Mouse (Mus musculus): ENCODE measurements around the gene Chp1. TPM values are rescaled to one million over a fixed set of nuclear protein-coding genes. Genes with fewer than 3 reads are reported as not detected.

The Chp1 gene
- polyA plus RNA-seq, 1 experiment from 2014 or later = 56.7 TPM

DNA sequence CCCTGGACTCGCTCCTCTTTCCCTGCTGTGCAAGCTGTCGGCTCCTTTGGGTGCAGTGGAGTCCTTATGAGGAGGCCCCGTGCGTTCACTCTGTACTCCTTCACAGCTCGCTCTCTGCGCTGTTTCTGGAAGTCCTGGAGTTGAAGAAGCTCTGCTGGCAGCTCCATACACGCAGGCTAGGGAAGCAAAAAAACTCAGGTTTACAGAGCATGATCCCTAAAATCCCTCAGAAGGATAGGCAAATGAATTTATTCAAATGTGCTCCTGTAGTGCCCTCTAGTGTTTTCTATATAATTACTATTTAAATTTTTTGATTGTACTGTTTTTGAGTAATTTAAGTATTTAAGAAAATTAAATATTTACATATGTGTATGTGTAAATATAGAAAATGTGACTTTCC lies 26.9 kb upstream of the Chp1 start:
- 61% methylated on average over 7 of the region's 7 CpGs for WGBS
- Histone ChIP-seq H3K4me1 (ENCODE audit: control insufficient read depth, insufficient read depth, low read length) (no peaks in the 10 kb centered on the region; the same call in 1 of the 2 replicates), H3K4me2 (ENCODE audit: low read depth, low read length) (no peak overlapping the region), H3K27ac (ENCODE audit: low read length) (no peak overlapping the region), H3K27me3 (replicated peaks; ENCODE audit: control insufficient read depth, insufficient read depth, low read length) (no peaks in the 10 kb centered on the region), H3K9me3 (ENCODE audit: control insufficient read depth, low read length) (no peaks in the 10 kb centered on the region), H3K9ac (ENCODE audit: low read depth, low read length) (0 out of 2 replicates have a peak overlapping the region, but pooled peaks have one; percentile 11), H3K36me3 (ENCODE audit: control insufficient read depth, insufficient read depth, low read length) (no peaks in the 10 kb centered on the region), H3K4me3 (ENCODE audit: low read length) (no peak overlapping the region)
- no peak for ATAC-seq

DNA sequence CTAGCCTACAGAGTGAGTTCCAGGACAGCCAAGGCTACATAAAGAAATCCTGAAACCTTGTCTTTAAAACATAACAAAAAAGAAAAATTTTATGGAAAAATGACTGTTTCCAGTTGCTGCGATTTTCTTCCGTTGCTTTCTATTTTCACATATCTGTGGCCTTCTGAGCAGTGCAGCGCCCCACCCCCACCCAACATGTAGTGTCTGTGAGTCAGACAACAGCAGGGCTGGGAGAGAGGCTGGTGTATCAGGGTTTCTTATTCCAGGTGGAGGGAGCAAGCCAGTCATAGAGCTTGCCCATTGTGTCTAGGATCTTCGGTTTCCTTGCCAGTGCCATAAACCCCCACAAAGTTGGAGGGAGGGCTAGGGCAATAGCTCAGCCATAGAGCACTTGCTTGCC lies 23.7 kb upstream of the Chp1 start:
- H3K4me2 ChIP-seq (ENCODE audit: low read depth, low read length) = no peak overlapping the region
- no peak for ATAC-seq
- WGBS = 78% methylated on average over 4 of the region's 4 CpGs
- H3K27ac ChIP-seq (ENCODE audit: low read length) = no peak overlapping the region
- no peak overlapping the region for H3K9ac ChIP-seq (ENCODE audit: low read depth, low read length)
- H3K36me3 ChIP-seq (ENCODE audit: control insufficient read depth, insufficient read depth, low read length) = no peaks in the 10 kb centered on the region
- H3K27me3 ChIP-seq (replicated peaks; ENCODE audit: control insufficient read depth, insufficient read depth, low read length) = no peaks in the 10 kb centered on the region
- H3K4me1 ChIP-seq (ENCODE audit: control insufficient read depth, insufficient read depth, low read length) = no peaks in the 10 kb centered on the region; the same call in 1 of the 2 replicates
- H3K4me3 ChIP-seq (ENCODE audit: low read length) = no peak overlapping the region
- no peaks in the 10 kb centered on the region for H3K9me3 ChIP-seq (ENCODE audit: control insufficient read depth, low read length)

DNA sequence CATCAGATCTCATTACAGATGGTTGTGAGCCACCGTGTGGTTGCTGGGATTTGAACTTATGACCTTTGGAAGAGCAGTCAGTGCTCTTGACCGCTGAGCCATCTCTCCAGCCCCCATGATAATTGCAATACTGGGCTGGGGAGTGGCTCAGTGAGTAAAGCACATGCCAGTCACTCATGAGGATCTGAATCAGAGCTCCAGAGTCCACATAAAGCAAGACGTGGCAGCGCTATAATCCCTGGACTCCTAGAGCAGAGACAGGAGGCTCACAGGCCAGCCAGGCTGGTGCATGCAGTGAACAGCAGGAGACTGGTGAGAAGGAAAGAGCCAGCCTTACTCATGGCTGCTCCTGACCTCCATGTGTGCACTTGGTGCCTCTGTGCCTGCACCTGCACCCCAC lies 22.1 kb upstream of the Chp1 start:
- Histone ChIP-seq H3K27ac (ENCODE audit: low read length) (0 out of 2 replicates have a peak overlapping the region, but pooled peaks have one; percentile 13), H3K36me3 (ENCODE audit: control insufficient read depth, insufficient read depth, low read length) (no peaks in the 10 kb centered on the region)

DNA sequence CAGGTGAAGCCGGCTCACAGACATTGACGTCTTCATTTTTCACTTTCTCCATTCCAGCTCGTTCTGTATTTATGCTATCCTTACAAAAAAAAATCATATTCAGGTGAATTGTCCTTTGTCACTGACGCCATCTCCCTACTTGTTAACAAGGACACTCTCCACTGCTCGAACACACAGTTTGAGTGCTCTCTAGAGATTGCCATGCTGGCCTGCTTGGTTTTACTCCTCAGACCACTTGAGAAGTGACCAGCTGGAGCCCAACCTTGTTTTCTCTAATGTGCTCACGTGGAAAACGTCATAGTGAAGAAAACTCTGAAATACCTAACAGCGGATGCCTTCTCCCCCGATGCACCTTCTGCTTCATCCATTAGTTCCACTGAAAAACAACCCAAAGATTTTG lies 8.7 kb upstream of the Chp1 start:
- no peaks in the 10 kb centered on the region for H3K4me1 ChIP-seq (ENCODE audit: control insufficient read depth, insufficient read depth, low read length)
- no peaks in the 10 kb centered on the region for H3K36me3 ChIP-seq (ENCODE audit: control insufficient read depth, insufficient read depth, low read length)
- no peaks in the 10 kb centered on the region for H3K9me3 ChIP-seq (ENCODE audit: control insufficient read depth, low read length)
- no peak overlapping the region for H3K4me3 ChIP-seq (ENCODE audit: low read length)
- H3K9ac ChIP-seq (ENCODE audit: low read depth, low read length) = no peak overlapping the region
- no peaks in the 10 kb centered on the region for H3K27me3 ChIP-seq (replicated peaks; ENCODE audit: control insufficient read depth, insufficient read depth, low read length)
- no peak overlapping the region for H3K4me2 ChIP-seq (ENCODE audit: low read depth, low read length)
- no peak overlapping the region for H3K27ac ChIP-seq (ENCODE audit: low read length)
- 77% methylated on average over 9 of the region's 9 CpGs for WGBS
- ATAC-seq = no peak

More for the DNA sequence above, 22.1 kb upstream of the Chp1 start:
- 39% methylated on average over 4 of the region's 4 CpGs for WGBS
- ATAC-seq = peak; percentile 85
- Histone ChIP-seq H3K4me3 (ENCODE audit: low read length) (no peak overlapping the region), H3K27me3 (replicated peaks; ENCODE audit: control insufficient read depth, insufficient read depth, low read length) (no peaks in the 10 kb centered on the region), H3K9ac (ENCODE audit: low read depth, low read length) (no peak overlapping the region), H3K4me1 (ENCODE audit: control insufficient read depth, insufficient read depth, low read length) (no peaks in the 10 kb centered on the region; the same call in 1 of the 2 replicates), H3K4me2 (ENCODE audit: low read depth, low read length) (no peak overlapping the region), H3K9me3 (ENCODE audit: control insufficient read depth, low read length) (no peaks in the 10 kb centered on the region)

DNA sequence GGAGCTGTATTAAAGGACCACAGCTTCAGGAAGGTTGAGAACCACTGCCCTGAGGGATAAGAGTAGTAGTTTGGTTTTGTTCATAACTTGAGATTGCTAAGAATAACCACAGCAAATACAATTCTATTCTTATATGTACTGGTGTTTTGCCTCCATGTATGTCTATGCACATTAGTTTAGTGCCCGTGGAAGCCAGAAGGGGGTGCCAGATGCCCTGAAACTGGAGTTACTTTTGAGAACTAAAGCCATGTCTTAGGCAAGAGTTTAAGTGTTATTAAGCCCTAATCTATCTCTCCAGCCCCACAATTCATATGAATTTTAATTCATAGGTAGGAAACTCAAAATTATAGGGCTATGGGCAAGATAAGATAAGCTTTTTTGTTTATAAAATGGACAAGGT lies 5.4 kb upstream of the Chp1 start:
- no peak for ATAC-seq
- H3K9me3 ChIP-seq (ENCODE audit: control insufficient read depth, low read length) = no peaks in the 10 kb centered on the region
- H3K27me3 ChIP-seq (replicated peaks; ENCODE audit: control insufficient read depth, insufficient read depth, low read length) = no peaks in the 10 kb centered on the region
- 22% methylated on average over 1 of the region's 1 CpGs for WGBS
- no peak overlapping the region for H3K9ac ChIP-seq (ENCODE audit: low read depth, low read length)
- no peaks in the 10 kb centered on the region for H3K4me1 ChIP-seq (ENCODE audit: control insufficient read depth, insufficient read depth, low read length)
- H3K36me3 ChIP-seq (ENCODE audit: control insufficient read depth, insufficient read depth, low read length) = no peaks in the 10 kb centered on the region
- H3K27ac ChIP-seq (ENCODE audit: low read length) = no peak overlapping the region
- H3K4me3 ChIP-seq (ENCODE audit: low read length) = no peak overlapping the region
- H3K4me2 ChIP-seq (ENCODE audit: low read depth, low read length) = no peak overlapping the region

DNA sequence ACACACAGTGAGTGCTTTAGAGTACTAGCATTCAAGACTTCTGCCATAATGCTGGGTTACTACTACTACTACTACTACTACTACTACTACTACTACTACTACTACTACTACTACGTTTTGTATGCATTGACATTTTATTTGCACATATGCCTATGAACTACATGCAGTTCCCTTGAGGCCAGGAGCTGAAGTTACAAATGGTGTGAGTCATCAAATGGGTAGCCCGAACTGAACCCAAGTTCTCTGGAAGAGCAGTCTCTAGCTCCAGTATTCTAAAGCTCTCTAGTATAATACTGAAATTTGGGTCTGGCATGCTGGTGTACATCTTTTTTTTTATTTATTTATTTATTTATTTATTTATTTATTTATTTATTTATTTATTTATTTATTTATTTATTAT lies 3.8 kb upstream of the Chp1 start:
- Histone ChIP-seq H3K4me2 (ENCODE audit: low read depth, low read length) (no peak overlapping the region), H3K27me3 (replicated peaks; ENCODE audit: control insufficient read depth, insufficient read depth, low read length) (no peaks in the 10 kb centered on the region), H3K27ac (ENCODE audit: low read length) (no peak overlapping the region), H3K9me3 (ENCODE audit: control insufficient read depth, low read length) (no peaks in the 10 kb centered on the region), H3K4me1 (ENCODE audit: control insufficient read depth, insufficient read depth, low read length) (0 out of 2 replicates have a peak, but pooled peaks cover 1% of the 10 kb centered on the region), H3K9ac (ENCODE audit: low read depth, low read length) (no peak overlapping the region), H3K36me3 (ENCODE audit: control insufficient read depth, insufficient read depth, low read length) (no peaks in the 10 kb centered on the region), H3K4me3 (ENCODE audit: low read length) (no peak overlapping the region)
- no peak for ATAC-seq
- WGBS = 71% methylated on average over 2 of the region's 2 CpGs

DNA sequence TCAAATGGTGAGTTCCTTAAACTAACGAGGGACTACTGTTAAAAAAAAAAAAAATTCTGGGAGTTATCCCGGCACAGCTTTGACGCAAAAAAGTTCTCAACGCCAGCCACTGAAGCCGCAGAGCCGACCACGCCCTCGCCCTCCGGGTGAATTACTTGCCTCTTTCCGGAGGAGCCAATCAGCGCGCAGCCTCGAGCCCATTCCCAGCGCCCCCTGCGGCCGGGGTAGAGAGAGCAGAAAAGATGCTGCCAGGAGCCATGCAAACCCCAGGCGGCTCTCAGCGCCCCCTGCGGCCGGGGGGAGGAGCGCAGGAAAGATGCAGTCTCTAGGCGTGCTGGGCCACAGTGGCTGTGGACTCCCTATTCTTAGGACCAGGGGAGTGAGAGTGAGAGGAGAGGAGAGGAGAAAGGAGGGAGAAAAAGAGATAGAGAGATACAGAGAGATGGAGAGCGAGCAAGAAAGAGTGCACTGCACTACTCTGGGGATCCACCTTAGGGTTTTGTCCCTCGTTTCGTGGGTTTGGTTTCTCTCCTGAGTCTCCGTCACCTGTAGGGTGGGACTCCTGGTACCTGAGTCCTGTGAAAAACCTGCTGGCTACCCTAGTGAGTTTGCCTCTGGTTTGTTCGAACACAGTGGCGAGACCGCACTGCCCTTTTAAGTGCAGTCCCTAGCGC lies 512 bp upstream of the Chp1 start:
- peak overlapping the region; percentile 58 for H3K9ac ChIP-seq (ENCODE audit: low read depth, low read length)

DNA sequence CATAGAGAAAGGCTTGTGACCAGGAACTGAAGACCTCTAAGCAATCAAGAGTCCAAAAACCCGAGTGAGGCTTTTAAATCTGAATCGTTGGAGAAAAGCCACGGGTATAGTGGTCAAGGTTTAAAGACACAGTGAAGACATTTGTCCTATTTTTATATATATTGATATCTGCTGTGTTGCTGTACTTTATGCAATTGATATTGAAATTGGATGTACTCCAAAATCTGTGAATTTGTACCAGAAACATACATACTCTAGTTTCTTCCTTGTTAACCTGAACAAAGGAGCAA lies 819 bp downstream of the Chp1 start:
- no peaks in the 10 kb centered on the region for H3K9me3 ChIP-seq (ENCODE audit: control insufficient read depth, low read length)
- no peaks in the 10 kb centered on the region for H3K27me3 ChIP-seq (replicated peaks; ENCODE audit: control insufficient read depth, insufficient read depth, low read length)
- no peak overlapping the region; the same call in 1 of the 2 replicates for H3K27ac ChIP-seq (ENCODE audit: low read length)
- WGBS = 6% methylated on average over 3 of the region's 3 CpGs
- peak overlapping the region; percentile 85 for H3K9ac ChIP-seq (ENCODE audit: low read depth, low read length)
- peak overlapping the region; percentile 70 for H3K4me2 ChIP-seq (ENCODE audit: low read depth, low read length)
- H3K4me1 ChIP-seq (ENCODE audit: control insufficient read depth, insufficient read depth, low read length) = peaks cover 12% of the 10 kb centered on the region; the same call in 1 of the 2 replicates
- no peaks in the 10 kb centered on the region for H3K36me3 ChIP-seq (ENCODE audit: control insufficient read depth, insufficient read depth, low read length)
- ATAC-seq = no peak
- H3K4me3 ChIP-seq (ENCODE audit: low read length) = peak overlapping the region; percentile 88

More for the DNA sequence above, 512 bp upstream of the Chp1 start:
- peak; percentile 78 for ATAC-seq
- no peaks in the 10 kb centered on the region for H3K36me3 ChIP-seq (ENCODE audit: control insufficient read depth, insufficient read depth, low read length)
- H3K27ac ChIP-seq (ENCODE audit: low read length) = peak overlapping the region; percentile 40; the same call in 1 of the 2 replicates
- WGBS = under 1% methylated on average over 30 of the region's 30 CpGs
- peak overlapping the region; percentile 68 for H3K4me2 ChIP-seq (ENCODE audit: low read depth, low read length)
- H3K4me3 ChIP-seq (ENCODE audit: low read length) = peak overlapping the region; percentile 88
- no peaks in the 10 kb centered on the region for H3K9me3 ChIP-seq (ENCODE audit: control insufficient read depth, low read length)
- no peaks in the 10 kb centered on the region for H3K27me3 ChIP-seq (replicated peaks; ENCODE audit: control insufficient read depth, insufficient read depth, low read length)
- H3K4me1 ChIP-seq (ENCODE audit: control insufficient read depth, insufficient read depth, low read length) = peaks cover 7% of the 10 kb centered on the region; the same call in 1 of the 2 replicates

DNA sequence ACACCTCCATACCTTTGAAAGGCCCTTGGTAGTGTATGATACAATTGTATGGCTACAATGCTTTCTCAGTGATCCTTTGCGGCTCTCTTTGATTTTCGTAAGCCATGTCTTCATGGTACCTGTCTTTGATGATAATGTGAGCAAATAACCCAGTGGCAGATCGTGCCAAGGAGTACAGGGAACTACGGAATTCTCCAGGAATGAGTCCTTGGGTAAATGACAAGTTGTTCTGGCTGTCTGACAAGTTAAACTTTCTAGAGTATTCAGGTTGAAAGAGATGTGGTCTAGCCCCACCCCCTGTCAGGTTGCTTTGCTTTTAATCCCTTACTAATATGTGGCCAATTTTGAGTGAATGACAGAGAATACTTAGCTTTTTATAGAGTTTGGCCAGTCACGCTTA lies 1.2 kb downstream of the Chp1 start:
- Histone ChIP-seq H3K4me2 (ENCODE audit: low read depth, low read length) (peak overlapping the region; percentile 70), H3K27me3 (replicated peaks; ENCODE audit: control insufficient read depth, insufficient read depth, low read length) (no peaks in the 10 kb centered on the region), H3K27ac (ENCODE audit: low read length) (no peak overlapping the region), H3K4me3 (ENCODE audit: low read length) (peak overlapping the region; percentile 88), H3K36me3 (ENCODE audit: control insufficient read depth, insufficient read depth, low read length) (no peaks in the 10 kb centered on the region), H3K9me3 (ENCODE audit: control insufficient read depth, low read length) (no peaks in the 10 kb centered on the region), H3K9ac (ENCODE audit: low read depth, low read length) (no peak overlapping the region), H3K4me1 (ENCODE audit: control insufficient read depth, insufficient read depth, low read length) (peaks cover 12% of the 10 kb centered on the region; the same call in 1 of the 2 replicates)
- 52% methylated on average over 5 of the region's 5 CpGs for whole genome bisulfite sequencing
- no peak for ATAC-seq

DNA sequence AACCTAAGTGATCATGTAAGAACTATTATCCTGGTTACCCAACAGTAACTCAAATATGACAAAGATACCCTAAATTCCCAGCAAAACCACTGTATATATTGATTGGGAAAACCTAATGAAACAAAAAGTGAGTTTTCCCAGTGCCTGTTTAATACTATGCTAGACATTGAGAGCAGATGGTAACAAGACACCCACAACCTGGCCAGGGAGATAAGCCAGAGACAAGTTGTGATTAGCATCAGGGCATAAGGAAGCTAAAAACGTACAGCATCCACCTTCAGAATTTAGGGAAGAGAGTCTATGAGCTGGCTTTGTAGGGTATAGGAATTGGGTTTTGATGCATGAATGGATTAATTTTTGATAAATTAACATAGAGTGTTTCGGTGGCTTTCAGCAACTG lies 2.2 kb downstream of the Chp1 start:
- H3K4me1 ChIP-seq (ENCODE audit: control insufficient read depth, insufficient read depth, low read length) = peaks cover 12% of the 10 kb centered on the region; the same call in 1 of the 2 replicates
- no peak overlapping the region for H3K4me3 ChIP-seq (ENCODE audit: low read length)
- no peak overlapping the region for H3K27ac ChIP-seq (ENCODE audit: low read length)
- no peaks in the 10 kb centered on the region for H3K9me3 ChIP-seq (ENCODE audit: control insufficient read depth, low read length)
- WGBS = 68% methylated on average over 2 of the region's 2 CpGs
- H3K4me2 ChIP-seq (ENCODE audit: low read depth, low read length) = no peak overlapping the region
- H3K9ac ChIP-seq (ENCODE audit: low read depth, low read length) = no peak overlapping the region
- H3K36me3 ChIP-seq (ENCODE audit: control insufficient read depth, insufficient read depth, low read length) = no peaks in the 10 kb centered on the region
- H3K27me3 ChIP-seq (replicated peaks; ENCODE audit: control insufficient read depth, insufficient read depth, low read length) = no peaks in the 10 kb centered on the region
- no peak for ATAC-seq
